Mouse (Mus musculus) neural tube, embryonic 12.5 days (tissue): ENCODE results near the gene Lamc3. TPM values are rescaled to one million over a fixed set of nuclear protein-coding genes. Genes with fewer than 3 reads are reported as not detected.

Source experiments
- ATAC-seq: fragments of 200-750 bp; cut with Nextera tagmentation; 2 replicates; pipeline ENCODE4 v1.8.0; 2017; ENCODE audit warnings: low read depth, mild to moderate bottlenecking, moderate TSS enrichment, moderate library complexity; ENCODE audit not compliant: low FRiP score
- H3K27ac ChIP-seq: fragments of 300-500 bp; sonication (generic); 2 replicates; pipeline ENCODE4 v1.5.1; 2016
- H3K27me3 ChIP-seq: fragments of 300-500 bp; sonication (generic); replicated peaks from 2 replicates; pipeline ENCODE4 v1.6.1; 2016; ENCODE audit warnings: mild to moderate bottlenecking
- H3K36me3 ChIP-seq: fragments of 300-500 bp; sonication (generic); 2 replicates; pipeline ENCODE4 v1.6.1; 2016; ENCODE audit warnings: mild to moderate bottlenecking
- H3K4me1 ChIP-seq: fragments of 300-500 bp; sonication (generic); 2 replicates; pipeline ENCODE4 v1.6.1; 2016
- H3K4me2 ChIP-seq: fragments of 300-500 bp; sonication (generic); replicated peaks from 2 replicates; pipeline ENCODE4 v1.6.1; 2016; ENCODE audit warnings: mild to moderate bottlenecking
- H3K4me3 ChIP-seq: fragments of 300-500 bp; sonication (generic); 2 replicates; pipeline ENCODE4 v1.5.1; 2016
- H3K9ac ChIP-seq: fragments of 300-500 bp; sonication (generic); 2 replicates; pipeline ENCODE4 v1.6.1; 2016; ENCODE audit warnings: mild to moderate bottlenecking
- H3K9me3 ChIP-seq: fragments of 300-500 bp; sonication (generic); 2 replicates; pipeline ENCODE4 v1.6.1; 2016; ENCODE audit warnings: mild to moderate bottlenecking
- WGBS: fragments of 180-500 bp; shearing (Covaris S2); methylation state at CpG from one replicate; pipeline ENCODE4 v1.1.7; 2016; 5-methylcytosine and 5-hydroxymethylcytosine counted together
- polyA plus RNA-seq: library from polyadenylated mRNA; unstranded; fragments of >200 nt; fragmentation: Nextera tagmentation; extraction: Ambion mirVana; gene quantifications from 2 replicates; pipeline ENCODE4 v1.2.1, GENCODE M21; 2016

Gene Lamc3
- polyA plus RNA-seq, 1 experiment from 2014 or later, result 9.1 TPM

DNA sequence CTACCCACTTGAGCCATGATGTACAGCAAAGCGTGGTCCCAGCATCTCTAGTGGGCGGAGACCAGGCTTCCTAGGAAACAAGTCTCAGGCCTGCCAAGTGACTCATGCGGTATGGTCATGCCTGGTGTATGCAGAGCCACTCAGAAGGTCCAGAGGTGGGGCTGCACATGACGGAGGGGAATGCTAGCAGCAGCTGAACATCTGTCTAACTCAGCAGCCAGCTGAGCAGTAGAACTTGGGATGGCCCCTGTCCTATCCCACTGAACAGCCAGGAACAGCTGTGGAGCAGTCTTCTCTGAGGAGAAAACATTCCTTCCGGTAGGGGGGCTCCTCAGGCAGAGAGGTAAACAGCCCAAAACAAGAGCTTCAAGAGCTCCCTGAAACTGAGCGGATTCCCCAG lies 61.3 kb downstream of the Lamc3 start:
- ATAC-seq, result no peak
- Histone ChIP-seq H3K9ac (no peak overlapping the region), H3K4me3 (no peak overlapping the region), H3K36me3 (no peaks in the 10 kb centered on the region), H3K4me1 (peaks cover 24% of the 10 kb centered on the region), H3K27me3 (peaks cover 12% of the 10 kb centered on the region), H3K9me3 (no peaks in the 10 kb centered on the region), H3K4me2 (no peak overlapping the region), H3K27ac (no peak overlapping the region)
- WGBS, result 78% methylated on average over 6 of the region's 6 CpGs

DNA sequence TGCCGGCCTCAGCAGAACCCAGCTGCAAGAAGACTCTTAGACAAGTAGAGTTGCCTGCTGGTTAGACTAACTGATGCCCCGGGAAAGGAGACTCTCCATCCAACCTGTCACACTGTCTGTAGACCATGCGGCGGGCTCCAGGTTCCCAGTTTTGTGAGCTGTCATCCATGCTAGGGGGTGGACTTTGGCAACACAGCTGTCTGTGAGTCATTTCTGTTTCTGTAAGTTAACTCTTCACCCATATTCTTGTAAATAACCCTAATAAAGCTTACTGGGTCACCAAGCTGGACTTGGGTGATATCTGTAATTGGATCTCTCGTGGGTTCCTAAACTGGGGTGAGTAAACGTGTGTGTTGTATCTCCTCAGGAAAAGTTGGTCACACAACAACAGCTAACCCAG lies 61.7 kb downstream of the Lamc3 start:
- ATAC-seq, result no peak
- Histone ChIP-seq H3K4me2 (no peak overlapping the region), H3K36me3 (0 out of 2 replicates have a peak, but pooled peaks cover 3% of the 10 kb centered on the region), H3K27me3 (peaks cover 12% of the 10 kb centered on the region), H3K27ac (no peak overlapping the region), H3K9ac (no peak overlapping the region), H3K4me1 (peaks cover 24% of the 10 kb centered on the region), H3K9me3 (no peaks in the 10 kb centered on the region), H3K4me3 (no peak overlapping the region)
- WGBS, result 74% methylated on average over 6 of the region's 6 CpGs

DNA sequence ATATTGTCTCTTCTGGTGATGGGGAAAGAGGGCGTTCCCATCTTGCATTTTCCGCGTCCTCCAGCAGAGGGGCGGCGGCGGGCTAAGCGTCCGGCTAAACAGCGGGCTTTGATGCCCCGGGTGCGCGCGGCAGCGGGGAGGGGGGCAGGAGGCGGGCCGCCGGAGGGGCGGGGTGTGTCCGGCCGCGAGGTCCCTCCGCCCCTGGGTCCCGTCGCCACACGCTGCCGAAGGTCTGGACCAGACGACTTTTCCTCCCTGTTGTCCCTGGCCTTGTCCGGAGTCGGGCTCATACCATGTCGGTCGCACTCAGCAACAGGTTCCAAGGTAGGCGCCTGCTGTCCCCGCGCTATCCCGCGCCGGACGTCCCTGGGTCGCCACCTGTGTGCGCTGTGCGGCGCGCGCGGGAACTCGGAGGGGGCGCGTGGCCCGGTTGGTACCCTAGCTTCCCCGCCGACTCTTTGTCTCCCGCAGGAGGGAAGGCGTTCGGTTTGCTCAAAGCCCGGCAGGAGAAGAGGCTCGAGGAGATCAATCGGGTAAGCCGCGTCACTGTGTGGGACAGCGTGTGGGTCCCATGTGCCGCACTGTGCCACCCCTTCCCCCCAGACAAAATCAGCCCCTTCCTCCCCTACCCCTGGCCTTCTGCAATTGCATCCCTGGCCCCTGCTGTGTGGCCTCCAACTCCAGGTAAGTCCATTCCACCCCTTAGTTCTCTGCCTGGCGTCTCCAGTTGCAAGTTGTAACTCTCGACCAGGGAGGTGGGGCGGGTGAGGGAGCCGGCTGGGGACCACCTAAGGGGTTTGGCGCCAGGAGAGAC lies 63.2 kb downstream of the Lamc3 start, which contains the start of gene Aif1l:
Aif1l (plus strand) TSS at position 82 of the 814 bp plus-strand sequence.
- ATAC-seq, result peak; percentile 58; the same call in 1 of the 2 replicates
- WGBS, result under 1% methylated on average over 66 of the region's 66 CpGs
- no peak within 1 kb of the TSS for H3K27ac ChIP-seq

DNA sequence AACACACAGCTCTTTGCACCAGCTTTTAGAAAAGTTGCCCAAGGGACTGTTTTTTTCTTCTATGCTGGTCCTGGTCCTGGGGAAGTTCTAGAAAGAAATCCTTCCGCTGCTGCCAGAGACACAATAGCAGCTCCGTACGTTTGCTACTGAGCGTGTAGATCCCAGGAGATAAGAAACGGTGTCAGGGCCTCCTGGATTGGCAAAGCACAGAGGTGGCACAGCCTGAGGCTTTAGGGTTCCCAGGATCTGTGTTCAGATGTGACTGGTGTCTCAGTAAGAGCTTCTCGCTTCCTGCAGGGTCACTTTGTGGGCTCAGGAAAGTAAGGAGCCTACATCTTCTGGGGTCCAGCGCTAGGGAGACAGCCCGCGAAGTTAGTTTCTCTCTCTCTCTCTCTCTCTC lies 63.9 kb downstream of the Lamc3 start:
- peaks cover 24% of the 10 kb centered on the region for H3K4me1 ChIP-seq
- no peak overlapping the region for H3K27ac ChIP-seq
- peak overlapping the region; percentile 74 for H3K9ac ChIP-seq
- no peak for ATAC-seq
- peaks cover 9% of the 10 kb centered on the region; the same call in 1 of the 2 replicates for H3K36me3 ChIP-seq
- 27% methylated on average over 9 of the region's 9 CpGs for WGBS
- peak overlapping the region; percentile 96 for H3K4me2 ChIP-seq
- no peaks in the 10 kb centered on the region for H3K9me3 ChIP-seq
- H3K4me3 ChIP-seq, result peak overlapping the region; percentile 68
- H3K27me3 ChIP-seq, result peaks cover 12% of the 10 kb centered on the region

More for the DNA sequence above, 63.2 kb downstream of the Lamc3 start, which contains the start of gene Aif1l:
- H3K4me3 ChIP-seq, result peak within 1 kb of the TSS; percentile 68
- H3K27me3 ChIP-seq, result peaks cover 12% of the 10 kb centered on the region
- peak within 1 kb of the TSS; percentile 74 for H3K9ac ChIP-seq
- no peaks in the 10 kb centered on the region for H3K9me3 ChIP-seq
- H3K4me2 ChIP-seq, result peak within 1 kb of the TSS; percentile 96
- H3K4me1 ChIP-seq, result peaks cover 24% of the 10 kb centered on the region
- peaks cover 9% of the 10 kb centered on the region; the same call in 1 of the 2 replicates for H3K36me3 ChIP-seq

DNA sequence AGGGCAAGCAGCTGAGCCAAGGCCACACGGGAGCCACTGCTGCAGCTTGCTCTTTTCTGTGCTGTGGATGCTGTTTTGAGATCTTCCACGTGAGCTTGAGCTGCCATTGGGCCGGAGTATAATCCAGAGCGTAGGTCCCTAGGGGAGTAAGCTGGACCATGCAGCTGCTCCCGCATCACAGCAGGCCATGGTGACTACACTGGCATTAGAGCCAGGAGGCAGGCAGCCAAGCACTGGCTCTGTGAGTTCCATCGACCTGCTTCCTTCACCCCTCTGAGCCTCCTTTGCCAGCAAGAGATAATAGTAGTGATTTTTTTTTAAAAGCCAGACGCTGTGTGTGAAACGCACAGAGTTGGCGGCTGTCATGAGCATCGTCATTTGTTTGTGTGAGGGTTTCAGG lies 65.1 kb downstream of the Lamc3 start:
- Histone ChIP-seq H3K4me1 (peaks cover 24% of the 10 kb centered on the region), H3K4me3 (no peak overlapping the region), H3K27ac (no peak overlapping the region), H3K36me3 (peaks cover 11% of the 10 kb centered on the region), H3K9me3 (no peaks in the 10 kb centered on the region), H3K27me3 (peaks cover 12% of the 10 kb centered on the region), H3K9ac (no peak overlapping the region), H3K4me2 (peak overlapping the region; percentile 96; the same call in 1 of the 2 replicates)
- no peak for ATAC-seq
- 89% methylated on average over 10 of the region's 10 CpGs for WGBS

DNA sequence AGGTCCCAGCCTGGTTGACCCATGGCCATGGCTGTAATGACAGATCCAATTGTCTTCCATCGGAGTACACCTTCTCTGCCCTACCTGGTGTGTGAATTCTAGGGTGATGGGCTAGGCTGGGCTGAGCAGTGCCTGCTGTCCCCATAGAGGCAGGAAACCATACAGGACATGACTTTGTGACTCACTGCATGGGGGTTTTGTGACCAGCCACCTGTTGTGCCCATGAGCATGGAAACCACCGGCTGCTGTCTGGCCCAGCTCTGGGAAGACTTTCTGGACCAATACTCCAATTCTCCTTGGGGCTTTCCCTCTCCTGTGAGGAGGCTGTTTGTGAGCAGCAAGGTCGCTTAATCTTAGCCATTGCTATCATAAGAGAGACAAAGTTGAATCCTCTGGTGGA lies 65.6 kb downstream of the Lamc3 start:
- H3K4me3 ChIP-seq, result no peak overlapping the region
- 97% methylated on average over 3 of the region's 3 CpGs for WGBS
- H3K27me3 ChIP-seq, result peaks cover 12% of the 10 kb centered on the region
- peaks cover 13% of the 10 kb centered on the region for H3K36me3 ChIP-seq
- no peak overlapping the region for H3K4me2 ChIP-seq
- no peak overlapping the region for H3K9ac ChIP-seq
- no peaks in the 10 kb centered on the region for H3K9me3 ChIP-seq
- peaks cover 24% of the 10 kb centered on the region for H3K4me1 ChIP-seq
- no peak overlapping the region for H3K27ac ChIP-seq
- no peak for ATAC-seq

DNA sequence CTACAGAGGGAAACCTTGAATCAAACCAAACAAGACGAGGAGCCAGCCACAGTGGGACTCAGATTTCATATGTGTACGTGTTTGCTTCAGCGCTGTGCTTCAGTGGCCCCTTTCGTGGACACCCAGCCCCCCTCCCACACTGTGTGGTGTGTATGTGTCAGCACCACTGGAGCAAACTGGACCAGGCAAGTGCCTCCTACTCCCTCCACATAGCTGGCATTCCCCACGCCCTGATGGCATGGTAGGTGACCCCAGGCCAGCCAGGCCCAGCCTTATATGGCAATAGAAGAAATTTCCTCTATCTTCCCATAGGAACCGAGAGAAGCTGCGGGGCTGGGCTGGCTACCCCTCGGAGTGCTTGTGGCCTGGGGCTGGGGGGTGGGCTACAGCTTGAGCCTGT lies 66.6 kb downstream of the Lamc3 start:
- Histone ChIP-seq H3K9ac (no peak overlapping the region), H3K27ac (no peak overlapping the region), H3K4me2 (no peak overlapping the region), H3K4me1 (peaks cover 24% of the 10 kb centered on the region), H3K36me3 (peaks cover 13% of the 10 kb centered on the region), H3K4me3 (no peak overlapping the region), H3K9me3 (no peaks in the 10 kb centered on the region), H3K27me3 (peaks cover 10% of the 10 kb centered on the region)
- ATAC-seq, result no peak
- WGBS, result 87% methylated on average over 8 of the region's 8 CpGs

DNA sequence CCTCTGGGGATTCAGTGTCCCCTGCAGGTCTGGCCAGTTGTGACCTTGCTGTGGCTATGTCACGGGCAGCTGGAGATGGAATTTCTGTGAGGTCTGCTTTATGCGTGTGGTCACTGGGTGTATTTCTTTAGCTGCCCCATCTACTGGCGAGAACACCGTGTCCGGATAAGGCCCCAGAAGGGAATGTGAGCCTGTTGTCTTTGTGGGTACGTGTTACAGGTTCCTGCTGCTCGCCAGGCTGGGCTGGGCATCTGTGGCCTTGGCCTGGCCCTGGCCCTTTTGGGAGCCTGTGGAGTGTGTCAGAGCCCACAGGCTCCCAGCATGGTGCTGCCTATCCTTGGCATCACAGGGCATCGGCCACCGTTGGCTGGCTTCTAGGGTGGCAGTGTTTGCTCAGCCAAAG lies 67.7 kb downstream of the Lamc3 start:
- Histone ChIP-seq H3K27ac (no peak overlapping the region), H3K4me2 (no peak overlapping the region), H3K9me3 (no peaks in the 10 kb centered on the region), H3K36me3 (peaks cover 13% of the 10 kb centered on the region), H3K27me3 (0 out of 2 replicates have a peak, but pooled peaks cover 3% of the 10 kb centered on the region), H3K4me1 (peaks cover 24% of the 10 kb centered on the region), H3K4me3 (no peak overlapping the region), H3K9ac (no peak overlapping the region)
- 90% methylated on average over 9 of the region's 9 CpGs for WGBS
- no peak for ATAC-seq

DNA sequence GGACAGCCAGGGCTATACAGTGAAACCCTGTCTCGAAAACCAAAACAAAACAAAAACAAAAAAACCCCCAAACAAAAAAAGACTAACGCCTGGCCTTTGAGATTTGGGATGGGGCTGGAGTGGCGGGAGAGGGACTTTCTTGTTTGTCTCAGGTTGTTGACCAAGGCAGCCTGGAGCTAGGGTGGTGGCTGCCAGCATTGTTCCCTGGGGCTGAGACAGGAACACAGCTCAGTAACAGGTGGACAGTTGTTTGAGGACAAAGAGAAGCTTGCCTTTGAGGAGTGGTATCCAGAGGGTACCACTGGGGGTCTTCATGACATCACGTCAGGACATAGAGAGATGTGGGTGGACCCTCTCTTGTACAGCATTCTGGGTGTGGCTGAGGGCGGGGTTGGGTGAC lies 68.6 kb downstream of the Lamc3 start:
- Histone ChIP-seq H3K9ac (no peak overlapping the region), H3K9me3 (no peaks in the 10 kb centered on the region), H3K4me2 (no peak overlapping the region), H3K4me3 (no peak overlapping the region), H3K27me3 (no peaks in the 10 kb centered on the region), H3K4me1 (peaks cover 19% of the 10 kb centered on the region), H3K27ac (no peak overlapping the region), H3K36me3 (peaks cover 13% of the 10 kb centered on the region)
- no peak for ATAC-seq
- WGBS, result 85% methylated on average over 5 of the region's 5 CpGs

DNA sequence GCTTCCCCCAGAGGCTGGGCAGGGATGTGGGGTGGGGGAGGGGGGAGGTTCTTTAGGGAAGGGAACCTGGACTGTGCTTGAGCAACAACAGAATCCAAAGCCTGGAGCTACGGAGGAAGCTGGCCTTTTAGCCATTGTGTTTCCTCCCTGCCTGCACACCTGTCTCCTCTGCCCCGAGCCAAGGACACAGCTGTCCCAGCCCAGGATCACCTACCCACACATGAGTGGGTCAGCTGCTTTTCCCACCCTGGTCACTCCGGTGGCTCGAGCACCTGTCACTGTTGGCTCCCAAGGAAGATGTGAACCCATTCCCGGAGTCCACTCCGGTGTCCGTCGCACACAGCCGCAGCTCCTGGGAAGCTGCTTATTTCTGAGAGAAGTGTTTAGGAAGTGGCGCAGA lies 70.1 kb downstream of the Lamc3 start:
- no peak for ATAC-seq
- Histone ChIP-seq H3K36me3 (peaks cover 13% of the 10 kb centered on the region), H3K4me1 (peaks cover 14% of the 10 kb centered on the region), H3K27ac (no peak overlapping the region), H3K9ac (no peak overlapping the region), H3K4me2 (no peak overlapping the region), H3K27me3 (no peaks in the 10 kb centered on the region), H3K9me3 (no peaks in the 10 kb centered on the region), H3K4me3 (no peak overlapping the region)
- 92% methylated on average over 10 of the region's 10 CpGs for WGBS

DNA sequence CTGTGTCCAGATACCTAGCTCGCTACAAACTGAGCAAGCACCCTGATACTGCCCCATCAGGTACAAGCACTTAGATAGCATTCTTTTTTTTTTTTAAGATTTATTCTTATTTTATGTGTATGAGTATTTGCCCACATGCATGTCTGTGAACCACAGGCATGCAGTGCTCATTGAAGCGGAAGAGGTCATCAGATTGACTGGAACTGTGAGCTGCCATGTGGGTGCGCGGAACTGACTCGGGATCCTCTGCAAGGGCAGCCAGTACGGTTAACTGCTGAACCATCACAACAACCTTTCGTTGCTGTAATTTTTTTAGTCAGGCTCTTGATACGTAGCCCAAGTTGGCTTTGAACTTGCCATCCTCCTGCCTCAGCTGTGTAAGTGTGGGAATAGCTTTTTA lies 73.9 kb downstream of the Lamc3 start:
- H3K27me3 ChIP-seq, result no peaks in the 10 kb centered on the region
- H3K4me3 ChIP-seq, result no peak overlapping the region
- no peak overlapping the region for H3K4me2 ChIP-seq
- H3K27ac ChIP-seq, result no peak overlapping the region
- H3K36me3 ChIP-seq, result peaks cover 8% of the 10 kb centered on the region
- H3K9ac ChIP-seq, result no peak overlapping the region
- ATAC-seq, result no peak
- H3K4me1 ChIP-seq, result peaks cover 22% of the 10 kb centered on the region
- 93% methylated on average over 8 of the region's 8 CpGs for WGBS
- no peaks in the 10 kb centered on the region for H3K9me3 ChIP-seq

DNA sequence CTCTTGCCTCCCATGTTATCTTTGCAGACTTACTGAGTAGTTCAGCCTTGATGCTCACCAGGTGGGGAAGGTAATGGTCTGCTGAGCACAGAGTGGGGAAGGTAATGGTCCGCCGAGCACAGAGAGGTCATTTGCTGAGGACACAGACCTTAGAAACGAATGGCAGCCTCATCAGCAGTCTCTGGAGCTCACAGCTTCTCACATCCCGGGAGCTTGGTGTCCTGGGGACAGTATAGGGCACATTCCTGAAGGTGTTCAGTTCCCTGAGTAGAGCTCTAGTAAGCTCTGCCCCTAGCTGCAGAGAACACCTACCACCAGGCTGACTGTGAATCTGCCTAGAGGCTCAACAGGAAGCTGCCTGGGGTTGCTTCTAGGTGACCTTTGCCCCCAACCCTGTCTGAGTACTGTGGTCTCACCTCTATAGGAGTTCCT lies 74.7 kb downstream of the Lamc3 start:
- Histone ChIP-seq H3K4me1 (peaks cover 22% of the 10 kb centered on the region), H3K4me3 (no peak overlapping the region), H3K36me3 (peaks cover 8% of the 10 kb centered on the region), H3K4me2 (0 out of 2 replicates have a peak overlapping the region, but pooled peaks have one; percentile 7), H3K27me3 (no peaks in the 10 kb centered on the region), H3K27ac (peak overlapping the region; percentile 62; the same call in 1 of the 2 replicates), H3K9me3 (no peaks in the 10 kb centered on the region), H3K9ac (no peak overlapping the region)
- WGBS, result 66% methylated on average over 4 of the region's 4 CpGs
- ATAC-seq, result no peak
